In genomic region chr6:117303361-117303760, GRCm38 (mm10) we compare ENCODE assay signal across 32 mouse cellular contexts.
"Had no signal": no experiment of that assay in that cellular context is flagged by ENCODE, and none has a peak within 500 bp of the region (broad histone marks: within the 10 kb centered on the region; RNA-seq: fewer than 3 reads in every experiment).

No protein-coding gene starts in this region.

- H3K4me3 ChIP-seq: left cerebral cortex, adult 2 months; limb, embryonic 12.5 days; limb, embryonic 13.5 days; limb, embryonic 15.5 days; liver, embryonic 12.5 days; liver, embryonic 13.5 days; liver, embryonic 15.5 days; lung, embryonic 15.5 days; megakaryocyte, embryonic 14.5 days; midbrain, embryonic 10.5 days; midbrain, embryonic 12.5 days; midbrain, embryonic 13.5 days; midbrain, embryonic 15.5 days; myocyte; neural tube, embryonic 12.5 days had no signal

- DNase-seq: left cerebral cortex, postnatal 4 days; liver; liver, embryonic 13.5 days; liver, postnatal 0 days; lung, adult 18-20 months; lung, adult 2 months; lung, embryonic 14.5 days; lung, postnatal 10 days; lung, postnatal 14 days; lung, postnatal 36 days; lung, postnatal 4 days; midbrain, embryonic 14.5 days had no signal

- H3K4me2 ChIP-seq: limb, embryonic 12.5 days; limb, embryonic 13.5 days; limb, embryonic 15.5 days; liver, embryonic 11.5 days; liver, embryonic 12.5 days; liver, embryonic 13.5 days; liver, embryonic 15.5 days; lung, embryonic 14.5 days; lung, embryonic 15.5 days; midbrain, embryonic 11.5 days; midbrain, embryonic 12.5 days; midbrain, embryonic 13.5 days; midbrain, embryonic 15.5 days; neural tube, embryonic 12.5 days had no signal

- H3K36me3 ChIP-seq: limb, embryonic 12.5 days; limb, embryonic 13.5 days; limb, embryonic 15.5 days; liver, embryonic 12.5 days; liver, embryonic 13.5 days; liver, embryonic 15.5 days; lung, embryonic 15.5 days; midbrain, embryonic 10.5 days; midbrain, embryonic 12.5 days; midbrain, embryonic 13.5 days; midbrain, embryonic 15.5 days; neural tube, embryonic 12.5 days had no signal

- H3K27ac ChIP-seq: left cerebral cortex, adult 2 months; limb, embryonic 12.5 days; limb, embryonic 13.5 days; limb, embryonic 15.5 days; liver, embryonic 12.5 days; liver, embryonic 13.5 days; liver, embryonic 14.5 days; liver, embryonic 15.5 days; lung, embryonic 15.5 days; macrophage; midbrain, embryonic 10.5 days; midbrain, embryonic 12.5 days; midbrain, embryonic 13.5 days; midbrain, embryonic 15.5 days; neural tube, embryonic 12.5 days had no signal

- H3K27me3 ChIP-seq: limb, embryonic 12.5 days; limb, embryonic 13.5 days; limb, embryonic 15.5 days; liver, embryonic 12.5 days; liver, embryonic 13.5 days; liver, embryonic 15.5 days; lung, embryonic 15.5 days; megakaryocyte, embryonic 14.5 days; midbrain, embryonic 13.5 days; midbrain, embryonic 15.5 days; neural tube, embryonic 12.5 days had no signal

- ATAC-seq: liver, embryonic 12.5 days; liver, postnatal 0 days; lung, postnatal 0 days; midbrain, embryonic 13.5 days; midbrain, embryonic 15.5 days; midbrain, embryonic 16.5 days had no signal

- H3K9ac ChIP-seq: limb, embryonic 12.5 days; limb, embryonic 13.5 days; limb, embryonic 15.5 days; liver, embryonic 12.5 days; liver, embryonic 13.5 days; liver, embryonic 14.5 days; liver, embryonic 15.5 days; liver, postnatal 0 days; lung, embryonic 14.5 days; lung, embryonic 15.5 days; midbrain, embryonic 12.5 days; midbrain, embryonic 13.5 days; midbrain, embryonic 15.5 days; neural tube, embryonic 12.5 days had no signal

- H3K4me1 ChIP-seq: limb, embryonic 13.5 days; limb, embryonic 15.5 days; liver, embryonic 12.5 days; liver, embryonic 13.5 days; liver, embryonic 15.5 days; lung, embryonic 15.5 days; megakaryocyte, embryonic 14.5 days; midbrain, embryonic 12.5 days; midbrain, embryonic 13.5 days; midbrain, embryonic 15.5 days; neural tube, embryonic 12.5 days had no signal

- H3K9me3 ChIP-seq: limb, embryonic 12.5 days; limb, embryonic 13.5 days; limb, embryonic 15.5 days; liver, embryonic 12.5 days; liver, embryonic 13.5 days; liver, embryonic 15.5 days; lung, embryonic 15.5 days; midbrain, embryonic 10.5 days; midbrain, embryonic 12.5 days; midbrain, embryonic 13.5 days; midbrain, embryonic 15.5 days; neural tube, embryonic 12.5 days had no signal
